In genomic region chr7:31164748-31165147, GRCm38 (mm10) we compare ENCODE assay signal across 22 mouse cellular contexts. TPM values are rescaled to one million over a fixed set of nuclear protein-coding genes. Genes with fewer than 3 reads are reported as not detected.
A peak's percentile ranks its signal among the peaks of the same experiment; 100 is the strongest.
DNase-seq lines count a peak whose midpoint lies in the region; ATAC-seq and TF ChIP-seq lines count a peak whose summit lies in the region.
"Had no signal": no experiment of that assay in that cellular context is flagged by ENCODE, and none has a peak within 500 bp of the region (broad histone marks: within the 10 kb centered on the region; RNA-seq: fewer than 3 reads in every experiment).

No protein-coding gene starts in this region.

- H3K4me2 ChIP-seq in forebrain, embryonic 11.5 days (ENCODE audit: low read depth, low read length, severe bottlenecking), result no peak overlapping the region
- H3K4me2 ChIP-seq in forebrain, embryonic 13.5 days, result no peak overlapping the region
- no peak overlapping the region for H3K4me2 ChIP-seq in midbrain, embryonic 15.5 days
- H3K4me2 ChIP-seq: embryonic facial prominence, embryonic 13.5 days; forebrain, embryonic 15.5 days; heart, embryonic 13.5 days; hindbrain, embryonic 13.5 days had no signal

- no peaks in the 10 kb centered on the region for H3K36me3 ChIP-seq in forebrain, embryonic 11.5 days (ENCODE audit: control insufficient read depth, insufficient read depth, low read length)
- H3K36me3 ChIP-seq in forebrain, embryonic 13.5 days (ENCODE audit: poor library complexity, severe bottlenecking), result no peaks in the 10 kb centered on the region
- H3K36me3 ChIP-seq in midbrain, embryonic 15.5 days (replicated peaks), result no peaks in the 10 kb centered on the region
- H3K36me3 ChIP-seq in kidney, adult 2 months (ENCODE audit: control insufficient read depth, insufficient read depth, low read length), result no peaks in the 10 kb centered on the region
- H3K36me3 ChIP-seq: embryonic facial prominence, embryonic 13.5 days; forebrain, embryonic 15.5 days; G1E; heart, embryonic 13.5 days; hindbrain, embryonic 13.5 days had no signal

- no peak for TF ChIP-seq CTCF in kidney, adult 2 months (conservative IDR thresholded peaks at IDR 0.05; ENCODE audit: insufficient read depth, insufficient read length, low read depth, low read length)

- H3K4me3 ChIP-seq in forebrain, embryonic 11.5 days (ENCODE audit: low read depth, low read length), result no peak overlapping the region
- H3K4me3 ChIP-seq in forebrain, embryonic 13.5 days, result no peak overlapping the region
- H3K4me3 ChIP-seq in midbrain, embryonic 15.5 days, result no peak overlapping the region
- H3K4me3 ChIP-seq in kidney, adult 2 months (ENCODE audit: insufficient read depth, low read depth, low read length), result no peak overlapping the region
- H3K4me3 ChIP-seq: embryonic facial prominence, embryonic 13.5 days; forebrain, embryonic 15.5 days; heart, embryonic 13.5 days; hindbrain, embryonic 13.5 days had no signal

- peak; percentile 7 for DNase-seq in forebrain, embryonic 11.5 days (ENCODE audit: low spot score)
- DNase-seq in thymus, postnatal 0 days (ENCODE audit: low spot score), result peak; percentile 52
- no peak for DNase-seq in neural tube, embryonic 10.5 days (ENCODE audit: extremely low spot score, low spot score)
- DNase-seq in kidney, adult 2 months, result no peak
- DNase-seq in right cerebral cortex, postnatal 4 days, result no peak
- DNase-seq: adrenal gland, postnatal 10 days; cerebellum, adult 11-12 months; cerebellum, adult 9-11 months; cerebellum, postnatal 36 days; gastrocnemius, postnatal 36 days; heart, adult 11 months; heart, postnatal 4 days had no signal

- TF ChIP-seq POLR2A in kidney, adult 2 months (IDR thresholded peaks at IDR 0.05; ENCODE audit: low read depth, low read length), result no peak

- WGBS in forebrain, embryonic 11.5 days, result 67% methylated on average over 1 of the region's 1 CpGs
- 57% methylated on average over 1 of the region's 1 CpGs for WGBS in forebrain, embryonic 13.5 days
- WGBS in midbrain, embryonic 15.5 days, result 72% methylated on average over 1 of the region's 1 CpGs
- WGBS in kidney, adult 2 months, result 82% methylated on average over 1 of the region's 1 CpGs

- no peak overlapping the region for H3K9ac ChIP-seq in forebrain, embryonic 11.5 days (ENCODE audit: low read length)
- no peak overlapping the region for H3K9ac ChIP-seq in forebrain, embryonic 13.5 days
- H3K9ac ChIP-seq in midbrain, embryonic 15.5 days, result no peak overlapping the region
- H3K9ac ChIP-seq: embryonic facial prominence, embryonic 13.5 days; forebrain, embryonic 15.5 days; heart, embryonic 13.5 days; hindbrain, embryonic 13.5 days had no signal

- H3K27me3 ChIP-seq in forebrain, embryonic 11.5 days (ENCODE audit: control insufficient read depth, insufficient read depth, low read length), result no peaks in the 10 kb centered on the region
- no peaks in the 10 kb centered on the region for H3K27me3 ChIP-seq in forebrain, embryonic 13.5 days
- no peaks in the 10 kb centered on the region for H3K27me3 ChIP-seq in midbrain, embryonic 15.5 days (replicated peaks)
- H3K27me3 ChIP-seq in kidney, adult 2 months (replicated peaks; ENCODE audit: control insufficient read depth, insufficient read depth, low read length), result no peaks in the 10 kb centered on the region
- H3K27me3 ChIP-seq: embryonic facial prominence, embryonic 13.5 days; forebrain, embryonic 15.5 days; heart, embryonic 13.5 days; hindbrain, embryonic 13.5 days had no signal

- no peaks in the 10 kb centered on the region for H3K9me3 ChIP-seq in forebrain, embryonic 11.5 days (ENCODE audit: control insufficient read depth, low read length)
- no peaks in the 10 kb centered on the region for H3K9me3 ChIP-seq in forebrain, embryonic 13.5 days (replicated peaks)
- no peaks in the 10 kb centered on the region for H3K9me3 ChIP-seq in midbrain, embryonic 15.5 days
- H3K9me3 ChIP-seq: embryonic facial prominence, embryonic 13.5 days; forebrain, embryonic 15.5 days had no signal

- H3K27ac ChIP-seq in forebrain, embryonic 11.5 days (ENCODE audit: low read depth, low read length), result no peak overlapping the region
- H3K27ac ChIP-seq in forebrain, embryonic 13.5 days, result no peak overlapping the region
- H3K27ac ChIP-seq in midbrain, embryonic 15.5 days, result no peak overlapping the region
- H3K27ac ChIP-seq in kidney, adult 2 months (ENCODE audit: insufficient read depth, low read depth, low read length), result no peak overlapping the region
- H3K27ac ChIP-seq: embryonic facial prominence, embryonic 13.5 days; forebrain, embryonic 15.5 days; heart, embryonic 13.5 days; hindbrain, embryonic 13.5 days; hindbrain, postnatal 0 days had no signal

- no peak for ATAC-seq in forebrain, embryonic 11.5 days (replicated peaks; ENCODE audit: low FRiP score)
- no peak for ATAC-seq in forebrain, embryonic 13.5 days
- peak; percentile 19 to 35; a peak in 3 of 4 replicates for ATAC-seq in hematopoietic stem cell, adult 5-6 weeks (replicated peaks in 1 of 2; ENCODE audit: insufficient read depth in 1 of 2, low FRiP score in 2 of 2, low TSS enrichment in 1 of 2, low read depth in 1 of 2, poor library complexity in 2 of 2, severe bottlenecking in 2 of 2)
- ATAC-seq in midbrain, embryonic 15.5 days (replicated peaks), result no peak
- ATAC-seq: forebrain, embryonic 15.5 days; hindbrain, postnatal 0 days had no signal

- no peaks in the 10 kb centered on the region for H3K4me1 ChIP-seq in forebrain, embryonic 11.5 days (replicated peaks; ENCODE audit: control insufficient read depth, insufficient read depth, low read length)
- H3K4me1 ChIP-seq in forebrain, embryonic 13.5 days, result no peaks in the 10 kb centered on the region
- no peaks in the 10 kb centered on the region for H3K4me1 ChIP-seq in midbrain, embryonic 15.5 days
- H3K4me1 ChIP-seq in kidney, adult 2 months (ENCODE audit: control insufficient read depth, insufficient read depth, low read length), result no peaks in the 10 kb centered on the region
- H3K4me1 ChIP-seq: forebrain, embryonic 15.5 days; hindbrain, embryonic 13.5 days had no signal

RNA-seq across cellular contexts. Expression of gene Gramd1a, which starts 9.1 kb away (rescaled TPM):
- 133 and 135 TPM in 2 replicates for polyA plus RNA-seq in forebrain, embryonic 11.5 days (2014; fragmentation: Nextera tagmentation; extraction: Ambion mirVana)
- polyA plus RNA-seq in forebrain, embryonic 13.5 days (2015; fragmentation: Nextera tagmentation; extraction: Ambion mirVana), result 171 and 189 TPM in 2 replicates
- 89.4 and 90.0 TPM in 2 replicates for total RNA-seq in hematopoietic stem cell, adult 5-6 weeks (2017)
- polyA plus RNA-seq in thymus, postnatal 0 days (2015; fragmentation: Nextera tagmentation; extraction: Ambion mirVana), result 76.8 and 79.0 TPM in 2 replicates
- polyA plus RNA-seq in midbrain, embryonic 15.5 days (2015; fragmentation: Nextera tagmentation; extraction: Ambion mirVana), result 262 and 274 TPM in 2 replicates
- 53.8 and 57.1 TPM in 2 replicates for polyA plus RNA-seq in kidney, adult 2 months (2012; rRNA removed)

RNA-seq across cellular contexts. Expression of gene Scn1b, which starts 37.9 kb away (rescaled TPM):
- 0.84 and 1.2 TPM in 2 replicates for polyA plus RNA-seq in forebrain, embryonic 11.5 days (2014; fragmentation: Nextera tagmentation; extraction: Ambion mirVana)
- polyA plus RNA-seq in forebrain, embryonic 13.5 days (2015; fragmentation: Nextera tagmentation; extraction: Ambion mirVana), result 1.1 and 1.3 TPM in 2 replicates
- 4.8 and 6.6 TPM in 2 replicates for total RNA-seq in hematopoietic stem cell, adult 5-6 weeks (2017)
- 2.8 and 2.9 TPM in 2 replicates for polyA plus RNA-seq in thymus, postnatal 0 days (2015; fragmentation: Nextera tagmentation; extraction: Ambion mirVana)
- polyA plus RNA-seq in midbrain, embryonic 15.5 days (2015; fragmentation: Nextera tagmentation; extraction: Ambion mirVana), result 9.2 and 9.9 TPM in 2 replicates
- polyA plus RNA-seq in kidney, adult 2 months (2012; rRNA removed), result 25.1 and 27.9 TPM in 2 replicates
- total RNA-seq: G1E had no signal
- polyA plus RNA-seq: G1E had no signal

RNA-seq across cellular contexts. Expression of gene Hpn, which starts 49.7 kb away (rescaled TPM):
- 0.29 and 0.39 TPM in 2 replicates for polyA plus RNA-seq in forebrain, embryonic 11.5 days (2014; fragmentation: Nextera tagmentation; extraction: Ambion mirVana)
- not detected in 2 replicates for polyA plus RNA-seq in forebrain, embryonic 13.5 days (2015; fragmentation: Nextera tagmentation; extraction: Ambion mirVana)
- 4.3 and 13.0 TPM in 2 replicates for total RNA-seq in hematopoietic stem cell, adult 5-6 weeks (2017)
- 2.0 and 2.6 TPM in 2 replicates for polyA plus RNA-seq in thymus, postnatal 0 days (2015; fragmentation: Nextera tagmentation; extraction: Ambion mirVana)
- 0.47 and 0.80 TPM in 2 replicates for polyA plus RNA-seq in midbrain, embryonic 15.5 days (2015; fragmentation: Nextera tagmentation; extraction: Ambion mirVana)
- polyA plus RNA-seq in kidney, adult 2 months (2012; rRNA removed), result 626 and 739 TPM in 2 replicates
- total RNA-seq: hindbrain, postnatal 0 days had no signal
- polyA plus RNA-seq: C2C12, G1E had no signal

Comparison
In these comparisons a context has a peak if more than half of its experiments do, and no peak if none do; other contexts are left out.
1. ATAC-seq: peak in hematopoietic stem cell, adult 5-6 weeks (2 of 2); none in forebrain, embryonic 11.5 days (single experiment), forebrain, embryonic 13.5 days (single experiment) and midbrain, embryonic 15.5 days (single experiment).
2. DNase-seq: peak in forebrain, embryonic 11.5 days (single experiment) and thymus, postnatal 0 days (single experiment); none in neural tube, embryonic 10.5 days (single experiment), kidney, adult 2 months (single experiment) and right cerebral cortex, postnatal 4 days (single experiment).
3. RNA of gene Hpn, which starts 49.7 kb away (polyA plus RNA-seq): 626 to 739 TPM in kidney, adult 2 months; 2.0 to 2.6 TPM in thymus, postnatal 0 days, 0.47 to 0.80 TPM in midbrain, embryonic 15.5 days, 0.29 to 0.39 TPM in forebrain, embryonic 11.5 days and not detected in forebrain, embryonic 13.5 days; every median in the first group is over 100 times any median in the second.